Mouse (Mus musculus) kidney, embryonic 15.5 days (tissue): Measurements from ENCODE around the gene Mical2. TPM values are rescaled to one million over a fixed set of nuclear protein-coding genes. Genes with fewer than 3 reads are reported as not detected.

ENCODE experiments used
- ATAC-seq: fragments of 200-750 bp; cut with Nextera tagmentation; replicated peaks from 2 replicates; pipeline ENCODE4 v1.8.0; 2017; ENCODE audit warnings: moderate TSS enrichment; ENCODE audit not compliant: low FRiP score
- H3K27ac ChIP-seq: fragments of 300-500 bp; sonication (generic); 2 replicates; pipeline ENCODE4 v1.5.1; 2015; ENCODE audit warnings: mild to moderate bottlenecking, inconsistent platforms
- H3K27me3 ChIP-seq: fragments of 300-500 bp; sonication (generic); 2 replicates; pipeline ENCODE4 v1.6.1; 2015; ENCODE audit warnings: inconsistent platforms
- H3K36me3 ChIP-seq: fragments of 300-500 bp; sonication (generic); 2 replicates; pipeline ENCODE4 v1.6.1; 2015; ENCODE audit warnings: inconsistent platforms
- H3K4me1 ChIP-seq: fragments of 300-500 bp; sonication (generic); 2 replicates; pipeline ENCODE4 v1.6.1; 2015; ENCODE audit warnings: inconsistent platforms
- H3K4me2 ChIP-seq: fragments of 300-500 bp; sonication (generic); 2 replicates; pipeline ENCODE4 v1.6.1; 2015; ENCODE audit warnings: moderate library complexity, mild to moderate bottlenecking, inconsistent platforms
- H3K4me3 ChIP-seq: fragments of 300-500 bp; sonication (generic); replicated peaks from 2 replicates; pipeline ENCODE4 v1.5.1; 2015; ENCODE audit warnings: mild to moderate bottlenecking, inconsistent platforms
- H3K9ac ChIP-seq: fragments of 300-500 bp; sonication (generic); 2 replicates; pipeline ENCODE4 v1.6.1; 2015; ENCODE audit warnings: mild to moderate bottlenecking, inconsistent platforms
- H3K9me3 ChIP-seq: fragments of 300-500 bp; sonication (generic); replicated peaks from 2 replicates; pipeline ENCODE4 v1.6.1; 2016; ENCODE audit warnings: inconsistent platforms
- WGBS: fragments of 180-500 bp; shearing (Covaris S2); methylation state at CpG from one replicate; pipeline ENCODE4 v1.1.7; 2015; ENCODE audit warnings: mixed read lengths; 5-methylcytosine and 5-hydroxymethylcytosine counted together
- polyA plus RNA-seq: library from polyadenylated mRNA; unstranded; fragments of >200 nt; fragmentation: Nextera tagmentation; extraction: Ambion mirVana; gene quantifications from 2 replicates; pipeline ENCODE4 v1.2.1, GENCODE M21; 2015

The Mical2 gene
- polyA plus RNA-seq, 1 experiment from 2014 or later: 7.5 TPM

GRCm38 (mm10) chr7:112289990-112290389, 64.3 kb downstream of the Mical2 start:
- Histone ChIP-seq H3K27me3 (no peaks in the 10 kb centered on the region), H3K4me2 (no peak overlapping the region), H3K4me1 (peaks cover 29% of the 10 kb centered on the region), H3K27ac (no peak overlapping the region), H3K9me3 (no peaks in the 10 kb centered on the region), H3K36me3 (no peaks in the 10 kb centered on the region), H3K4me3 (no peak overlapping the region), H3K9ac (no peak overlapping the region)
- 43% methylated on average over 4 of the region's 4 CpGs for WGBS
- no peak for ATAC-seq

- Histone ChIP-seq H3K36me3 (no peaks in the 10 kb centered on the region), H3K9me3 (no peaks in the 10 kb centered on the region), H3K9ac (no peak overlapping the region), H3K27ac (no peak overlapping the region), H3K4me2 (no peak overlapping the region), H3K4me1 (peaks cover 55% of the 10 kb centered on the region), H3K27me3 (no peaks in the 10 kb centered on the region), H3K4me3 (no peak overlapping the region)
- ATAC-seq: peak; percentile 27
- 42% methylated on average over 7 of the region's 7 CpGs for WGBS
These were observed 67.9 kb downstream of the Mical2 start for GRCm38 (mm10) chr7:112293456-112294104.

GRCm38 (mm10) chr7:112295426-112296221, 70.0 kb downstream of the Mical2 start:
- H3K4me2 ChIP-seq: no peak overlapping the region
- no peak overlapping the region for H3K9ac ChIP-seq
- peaks cover 62% of the 10 kb centered on the region for H3K4me1 ChIP-seq
- no peak overlapping the region for H3K4me3 ChIP-seq
- 64% methylated on average over 8 of the region's 8 CpGs for WGBS
- no peaks in the 10 kb centered on the region for H3K9me3 ChIP-seq
- H3K27me3 ChIP-seq: no peaks in the 10 kb centered on the region
- H3K27ac ChIP-seq: no peak overlapping the region
- no peaks in the 10 kb centered on the region for H3K36me3 ChIP-seq
- no peak for ATAC-seq

GRCm38 (mm10) chr7:112298032-112298431, 72.4 kb downstream of the Mical2 start:
- peak overlapping the region; percentile 78 for H3K27ac ChIP-seq
- H3K4me2 ChIP-seq: no peak overlapping the region
- H3K9ac ChIP-seq: no peak overlapping the region
- ATAC-seq: no peak
- no peaks in the 10 kb centered on the region for H3K36me3 ChIP-seq
- H3K4me3 ChIP-seq: no peak overlapping the region
- H3K4me1 ChIP-seq: peaks cover 61% of the 10 kb centered on the region
- WGBS: 42% methylated on average over 9 of the region's 9 CpGs
- no peaks in the 10 kb centered on the region for H3K27me3 ChIP-seq
- no peaks in the 10 kb centered on the region for H3K9me3 ChIP-seq

GRCm38 (mm10) chr7:112298871-112299422, 73.3 kb downstream of the Mical2 start:
- ATAC-seq: no peak
- Histone ChIP-seq H3K27ac (peak overlapping the region; percentile 78), H3K9me3 (no peaks in the 10 kb centered on the region), H3K36me3 (no peaks in the 10 kb centered on the region), H3K27me3 (no peaks in the 10 kb centered on the region), H3K4me2 (no peak overlapping the region), H3K4me3 (no peak overlapping the region), H3K9ac (no peak overlapping the region), H3K4me1 (peaks cover 52% of the 10 kb centered on the region)
- 60% methylated on average over 3 of the region's 3 CpGs for WGBS

GRCm38 (mm10) chr7:112299521-112300096, 74.0 kb downstream of the Mical2 start:
- Histone ChIP-seq H3K27me3 (no peaks in the 10 kb centered on the region), H3K36me3 (no peaks in the 10 kb centered on the region), H3K4me3 (no peak overlapping the region), H3K27ac (peak overlapping the region; percentile 78), H3K4me1 (peaks cover 46% of the 10 kb centered on the region), H3K4me2 (peak overlapping the region; percentile 15; the same call in 1 of the 2 replicates), H3K9me3 (no peaks in the 10 kb centered on the region), H3K9ac (no peak overlapping the region)
- 14% methylated on average over 10 of the region's 10 CpGs for WGBS
- peak; percentile 88 for ATAC-seq

- Histone ChIP-seq H3K9ac (no peak overlapping the region), H3K4me1 (peaks cover 46% of the 10 kb centered on the region), H3K27ac (peak overlapping the region; percentile 78), H3K9me3 (no peaks in the 10 kb centered on the region), H3K36me3 (no peaks in the 10 kb centered on the region), H3K27me3 (no peaks in the 10 kb centered on the region), H3K4me2 (peak overlapping the region; percentile 15; the same call in 1 of the 2 replicates), H3K4me3 (no peak overlapping the region)
- ATAC-seq: no peak; the same call in 1 of the 2 replicates
- 30% methylated on average over 5 of the region's 5 CpGs for WGBS
These were observed 74.5 kb downstream of the Mical2 start for GRCm38 (mm10) chr7:112300141-112300540.

GRCm38 (mm10) chr7:112301052-112301451, 75.4 kb downstream of the Mical2 start:
- ATAC-seq: no peak
- no peak overlapping the region for H3K9ac ChIP-seq
- no peak overlapping the region for H3K27ac ChIP-seq
- no peaks in the 10 kb centered on the region for H3K9me3 ChIP-seq
- no peaks in the 10 kb centered on the region for H3K27me3 ChIP-seq
- H3K4me2 ChIP-seq: no peak overlapping the region
- no peak overlapping the region for H3K4me3 ChIP-seq
- peaks cover 39% of the 10 kb centered on the region for H3K4me1 ChIP-seq
- H3K36me3 ChIP-seq: no peaks in the 10 kb centered on the region

- ATAC-seq: no peak
- Histone ChIP-seq H3K4me3 (no peak overlapping the region), H3K9ac (no peak overlapping the region), H3K27me3 (no peaks in the 10 kb centered on the region), H3K36me3 (no peaks in the 10 kb centered on the region), H3K27ac (no peak overlapping the region), H3K4me2 (no peak overlapping the region), H3K4me1 (peaks cover 12% of the 10 kb centered on the region), H3K9me3 (no peaks in the 10 kb centered on the region)
- 82% methylated on average over 8 of the region's 8 CpGs for WGBS
These were observed 78.7 kb downstream of the Mical2 start for GRCm38 (mm10) chr7:112304382-112304781.

GRCm38 (mm10) chr7:112309289-112310016, 83.8 kb downstream of the Mical2 start:
- peaks cover 2% of the 10 kb centered on the region; the same call in 1 of the 2 replicates for H3K36me3 ChIP-seq
- H3K9ac ChIP-seq: no peak overlapping the region
- H3K4me2 ChIP-seq: no peak overlapping the region
- peaks cover 9% of the 10 kb centered on the region for H3K4me1 ChIP-seq
- no peak overlapping the region for H3K27ac ChIP-seq
- no peaks in the 10 kb centered on the region for H3K9me3 ChIP-seq
- ATAC-seq: no peak
- no peak overlapping the region for H3K4me3 ChIP-seq
- H3K27me3 ChIP-seq: no peaks in the 10 kb centered on the region
- WGBS: 85% methylated on average over 11 of the region's 11 CpGs

GRCm38 (mm10) chr7:112310017-112310360, 84.3 kb downstream of the Mical2 start:
- WGBS: 77% methylated on average over 4 of the region's 4 CpGs
- H3K9me3 ChIP-seq: no peaks in the 10 kb centered on the region
- peaks cover 2% of the 10 kb centered on the region; the same call in 1 of the 2 replicates for H3K36me3 ChIP-seq
- no peak overlapping the region for H3K27ac ChIP-seq
- H3K4me1 ChIP-seq: peaks cover 9% of the 10 kb centered on the region
- H3K4me3 ChIP-seq: no peak overlapping the region
- H3K4me2 ChIP-seq: no peak overlapping the region
- H3K27me3 ChIP-seq: no peaks in the 10 kb centered on the region
- H3K9ac ChIP-seq: no peak overlapping the region
- no peak for ATAC-seq
